In genomic region chr12:106748765-106749164, GRCm38 (mm10) we compare ENCODE assay signal across 28 mouse cellular contexts.
DNase-seq lines count a peak whose midpoint lies in the region; ATAC-seq and TF ChIP-seq lines count a peak whose summit lies in the region.
"Had no signal": no experiment of that assay in that cellular context is flagged by ENCODE, and none has a peak within 500 bp of the region (broad histone marks: within the 10 kb centered on the region; RNA-seq: fewer than 3 reads in every experiment).

No protein-coding gene starts in this region.

- H3K36me3 ChIP-seq in embryonic facial prominence, embryonic 12.5 days = no peaks in the 10 kb centered on the region
- no peaks in the 10 kb centered on the region for H3K36me3 ChIP-seq in limb, embryonic 11.5 days (ENCODE audit: control insufficient read depth, insufficient read depth, low read length)
- H3K36me3 ChIP-seq in hindbrain, embryonic 14.5 days (replicated peaks; ENCODE audit: control insufficient read depth, insufficient read depth) = no peaks in the 10 kb centered on the region
- H3K36me3 ChIP-seq in liver, embryonic 12.5 days = no peaks in the 10 kb centered on the region
- H3K36me3 ChIP-seq: embryonic facial prominence, embryonic 15.5 days; heart, embryonic 12.5 days; heart, embryonic 15.5 days; hindbrain, embryonic 10.5 days; hindbrain, embryonic 13.5 days had no signal

- ATAC-seq in embryonic facial prominence, embryonic 12.5 days (ENCODE audit: insufficient number of reproducible peaks, insufficient read depth, low FRiP score, low TSS enrichment) = no peak
- no peak for ATAC-seq in limb, embryonic 11.5 days (ENCODE audit: insufficient number of reproducible peaks, low FRiP score, low TSS enrichment, low read depth)
- no peak for ATAC-seq in hindbrain, embryonic 14.5 days (ENCODE audit: low FRiP score)
- no peak for ATAC-seq in liver, embryonic 12.5 days
- ATAC-seq in frontal cortex, adult (ENCODE audit: low TSS enrichment) = no peak
- ATAC-seq: activated CD4-positive, CD25-positive, alpha-beta regulatory T cell, adult 4 months; forebrain, embryonic 16.5 days; hindbrain, postnatal 0 days; inflammation-experienced regulatory T-cells, adult 6 months; intestine, embryonic 16.5 days had no signal

- no peaks in the 10 kb centered on the region for H3K9me3 ChIP-seq in embryonic facial prominence, embryonic 12.5 days
- no peaks in the 10 kb centered on the region for H3K9me3 ChIP-seq in limb, embryonic 11.5 days (ENCODE audit: control insufficient read depth, low read length)
- H3K9me3 ChIP-seq in hindbrain, embryonic 14.5 days (ENCODE audit: control insufficient read depth, low read length) = peaks cover 4% of the 10 kb centered on the region; the same call in 1 of the 2 replicates
- no peaks in the 10 kb centered on the region for H3K9me3 ChIP-seq in liver, embryonic 12.5 days (replicated peaks)
- H3K9me3 ChIP-seq: embryonic facial prominence, embryonic 15.5 days; heart, embryonic 15.5 days; hindbrain, embryonic 10.5 days had no signal

- no peak overlapping the region for H3K4me3 ChIP-seq in embryonic facial prominence, embryonic 12.5 days
- H3K4me3 ChIP-seq in limb, embryonic 11.5 days (ENCODE audit: low read depth, low read length) = no peak overlapping the region
- H3K4me3 ChIP-seq in hindbrain, embryonic 14.5 days (replicated peaks; ENCODE audit: low read length) = no peak overlapping the region
- no peak overlapping the region for H3K4me3 ChIP-seq in liver, embryonic 12.5 days
- H3K4me3 ChIP-seq: embryonic facial prominence, embryonic 15.5 days; heart, embryonic 12.5 days; heart, embryonic 15.5 days; hindbrain, embryonic 10.5 days; hindbrain, embryonic 13.5 days had no signal

- H3K27ac ChIP-seq in embryonic facial prominence, embryonic 12.5 days = 0 out of 2 replicates have a peak overlapping the region, but pooled peaks have one; percentile 19
- H3K27ac ChIP-seq in limb, embryonic 11.5 days (replicated peaks; ENCODE audit: low read depth, low read length) = 0 out of 2 replicates have a peak overlapping the region, but pooled peaks have one; percentile 23
- H3K27ac ChIP-seq in hindbrain, embryonic 14.5 days = no peak overlapping the region
- no peak overlapping the region for H3K27ac ChIP-seq in liver, embryonic 12.5 days
- H3K27ac ChIP-seq: embryonic facial prominence, embryonic 15.5 days; heart, embryonic 15.5 days; hindbrain, embryonic 10.5 days; hindbrain, embryonic 13.5 days; hindbrain, postnatal 0 days had no signal

- H3K27me3 ChIP-seq in embryonic facial prominence, embryonic 12.5 days = no peaks in the 10 kb centered on the region
- no peaks in the 10 kb centered on the region for H3K27me3 ChIP-seq in limb, embryonic 11.5 days (ENCODE audit: control insufficient read depth, insufficient read depth, low read length)
- H3K27me3 ChIP-seq in hindbrain, embryonic 14.5 days (ENCODE audit: control insufficient read depth, insufficient read depth, low read length) = no peaks in the 10 kb centered on the region
- no peaks in the 10 kb centered on the region for H3K27me3 ChIP-seq in liver, embryonic 12.5 days (replicated peaks)
- H3K27me3 ChIP-seq: embryonic facial prominence, embryonic 15.5 days; heart, embryonic 12.5 days; heart, embryonic 15.5 days; hindbrain, embryonic 13.5 days had no signal

- TF ChIP-seq POLR2A in brain, embryonic 14.5 days (IDR thresholded peaks at IDR 0.05; ENCODE audit: borderline replicate concordance, extremely low read depth, insufficient read depth, insufficient read length, poor library complexity, severe bottlenecking) = no peak

- H3K4me1 ChIP-seq in embryonic facial prominence, embryonic 12.5 days = no peaks in the 10 kb centered on the region
- H3K4me1 ChIP-seq in limb, embryonic 11.5 days (ENCODE audit: control insufficient read depth, insufficient read depth, low read length) = no peaks in the 10 kb centered on the region; the same call in 1 of the 2 replicates
- H3K4me1 ChIP-seq in hindbrain, embryonic 14.5 days (replicated peaks; ENCODE audit: control insufficient read depth, insufficient read depth, low read length) = no peaks in the 10 kb centered on the region
- no peaks in the 10 kb centered on the region for H3K4me1 ChIP-seq in liver, embryonic 12.5 days
- H3K4me1 ChIP-seq: embryonic facial prominence, embryonic 15.5 days; heart, embryonic 12.5 days; heart, embryonic 15.5 days; hindbrain, embryonic 10.5 days; hindbrain, embryonic 13.5 days had no signal

- no peak for TF ChIP-seq CTCF in brain, embryonic 14.5 days (IDR thresholded peaks at IDR 0.05; ENCODE audit: borderline replicate concordance, extremely low read depth, insufficient read depth, insufficient read length)

- H3K4me2 ChIP-seq in embryonic facial prominence, embryonic 12.5 days (replicated peaks) = no peak overlapping the region
- H3K4me2 ChIP-seq in limb, embryonic 11.5 days (ENCODE audit: low read depth, severe bottlenecking) = no peak overlapping the region
- no peak overlapping the region for H3K4me2 ChIP-seq in hindbrain, embryonic 14.5 days (replicated peaks)
- H3K4me2 ChIP-seq in liver, embryonic 12.5 days = no peak overlapping the region
- H3K4me2 ChIP-seq: embryonic facial prominence, embryonic 15.5 days; heart, embryonic 12.5 days; heart, embryonic 15.5 days; hindbrain, embryonic 13.5 days had no signal

- H3K9ac ChIP-seq in embryonic facial prominence, embryonic 12.5 days = no peak overlapping the region
- no peak overlapping the region for H3K9ac ChIP-seq in limb, embryonic 11.5 days (ENCODE audit: low read length)
- H3K9ac ChIP-seq in hindbrain, embryonic 14.5 days = no peak overlapping the region
- H3K9ac ChIP-seq in liver, embryonic 12.5 days = no peak overlapping the region
- H3K9ac ChIP-seq: embryonic facial prominence, embryonic 15.5 days; heart, embryonic 12.5 days; heart, embryonic 15.5 days; hindbrain, embryonic 13.5 days had no signal

- WGBS in embryonic facial prominence, embryonic 12.5 days = 57% methylated on average over 8 of the region's 8 CpGs
- 15% methylated on average over 8 of the region's 8 CpGs for WGBS in limb, embryonic 11.5 days
- WGBS in hindbrain, embryonic 14.5 days = 86% methylated on average over 8 of the region's 8 CpGs
- 79% methylated on average over 8 of the region's 8 CpGs for WGBS in liver, embryonic 12.5 days (ENCODE audit: insufficient replicate concordance)

- peak; percentile 28 for DNase-seq in embryo, embryonic 10.5 days (ENCODE audit: low spot score)
- DNase-seq in embryo, embryonic 9.5 days (ENCODE audit: extremely low spot score) = no peak
- DNase-seq in brain, embryonic 14.5 days (ENCODE audit: low read depth) = peak; percentile 5
- DNase-seq in limb, embryonic 11.5 days (ENCODE audit: low spot score) = peak; percentile 40
- no peak for DNase-seq in hindbrain, embryonic 14.5 days (ENCODE audit: low spot score)
- DNase-seq: adrenal gland, adult 8-10 months; adrenal gland, postnatal 25 days; cerebellum, adult 18-20 months; cerebellum, adult 9-10 months; cerebellum, postnatal 14 days; gastrocnemius, postnatal 10 days; gastrocnemius, postnatal 36 days; heart, postnatal 10 days; heart, postnatal 36 days; kidney, adult 18-20 months had no signal

Comparison
In these comparisons a context has a peak if more than half of its experiments do, and no peak if none do; other contexts are left out.
1. DNase-seq: peak in embryo, embryonic 10.5 days (single experiment), brain, embryonic 14.5 days (single experiment) and limb, embryonic 11.5 days (single experiment); none in embryo, embryonic 9.5 days (single experiment) and hindbrain, embryonic 14.5 days (single experiment).
2. H3K27ac ChIP-seq: peak in embryonic facial prominence, embryonic 12.5 days (single experiment) and limb, embryonic 11.5 days (single experiment); none in hindbrain, embryonic 14.5 days (single experiment) and liver, embryonic 12.5 days (single experiment).